Mouse (Mus musculus): ENCODE data around the gene Polr3gl.

Gene Polr3gl

DNA sequence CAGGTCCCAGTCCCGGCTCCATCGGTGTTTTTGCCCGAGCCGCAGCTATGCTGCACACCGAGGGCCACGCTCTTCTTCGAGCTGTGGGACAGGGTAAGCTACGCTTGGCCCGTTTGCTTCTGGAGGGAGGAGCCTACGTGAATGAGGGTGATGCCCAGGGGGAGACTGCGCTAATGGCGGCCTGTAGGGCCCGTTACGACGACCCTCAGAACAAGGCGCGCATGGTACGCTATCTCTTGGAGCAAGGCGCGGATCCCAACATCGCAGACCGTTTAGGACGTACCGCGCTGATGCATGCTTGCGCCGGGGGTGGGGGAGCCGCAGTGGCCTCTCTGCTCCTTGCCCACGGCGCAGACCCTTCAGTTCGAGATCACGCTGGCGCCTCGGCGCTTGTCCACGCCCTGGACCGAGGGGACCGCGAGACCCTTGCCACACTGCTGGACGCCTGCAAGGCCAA is 3.5 kb upstream of the Polr3gl start:
- no peak for DNase-seq

DNA sequence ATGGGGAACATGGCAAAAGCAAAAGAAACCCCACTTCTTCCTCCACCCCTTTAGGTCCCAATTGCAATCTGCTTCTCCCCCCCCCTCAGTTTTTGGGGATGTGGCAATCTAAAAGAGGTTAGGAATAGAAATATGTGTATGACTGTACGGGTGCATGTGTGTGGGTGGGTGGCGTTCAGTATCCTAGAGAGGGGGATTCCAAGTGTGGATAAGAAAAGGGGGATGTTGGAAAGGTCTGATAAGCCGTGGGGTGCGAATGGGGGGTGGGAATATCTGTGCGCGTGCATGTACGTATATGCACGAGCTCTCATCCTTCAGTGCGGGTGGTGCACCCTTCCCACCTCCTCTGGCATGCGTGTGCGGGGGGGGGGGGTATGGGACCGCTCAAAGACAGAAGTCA is 2.9 kb upstream of the Polr3gl start:
- DNase-seq: no peak

DNA sequence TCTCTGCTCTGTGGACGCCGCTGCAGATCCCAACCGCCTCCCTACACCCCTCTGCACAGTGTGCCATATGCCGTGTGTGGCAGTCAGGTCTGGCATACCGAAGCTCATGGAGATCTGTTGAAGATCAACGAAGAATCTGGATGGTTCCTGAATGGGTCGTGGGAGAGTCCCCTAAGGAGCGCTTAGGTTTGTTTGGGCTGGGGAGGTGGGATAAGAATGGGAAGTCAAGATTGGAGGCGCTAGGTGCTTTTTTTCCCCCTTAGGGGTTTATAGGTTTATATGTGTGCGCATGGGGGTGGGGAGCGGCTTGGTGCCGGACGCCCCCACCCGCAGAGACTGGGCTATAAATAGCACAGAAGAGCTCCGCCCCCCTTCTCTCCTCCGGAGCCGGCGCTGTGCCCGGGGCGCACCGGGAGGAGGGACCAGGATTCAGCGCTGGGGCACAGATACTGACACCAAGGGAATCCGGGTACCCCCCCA is 2.3 kb upstream of the Polr3gl start, which contains the start of gene Ankrd34a:
Gene Ankrd34a (plus strand): TSS at position 409 of the 480 bp plus-strand sequence.
- no peak for DNase-seq

DNA sequence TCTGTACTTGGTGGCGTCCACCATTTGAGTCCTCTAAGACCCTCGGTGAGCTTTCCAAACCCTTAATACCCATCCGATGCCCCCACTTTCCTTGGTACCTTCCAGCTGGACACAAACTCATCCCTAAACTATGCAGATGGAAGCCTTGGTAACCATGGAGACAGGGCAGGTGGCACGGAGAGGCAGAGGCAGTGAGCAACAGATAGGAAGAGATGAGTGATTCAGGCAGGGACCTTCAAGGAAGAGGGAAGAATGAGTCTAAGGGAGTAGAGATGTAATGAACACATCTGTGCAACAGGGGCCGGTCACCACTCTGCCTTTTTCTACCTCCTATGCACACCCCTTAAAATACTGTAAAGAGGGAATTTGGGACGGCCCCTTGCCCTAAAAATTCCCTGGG is 1.7 kb upstream of the Polr3gl start:
- no peak for DNase-seq

DNA sequence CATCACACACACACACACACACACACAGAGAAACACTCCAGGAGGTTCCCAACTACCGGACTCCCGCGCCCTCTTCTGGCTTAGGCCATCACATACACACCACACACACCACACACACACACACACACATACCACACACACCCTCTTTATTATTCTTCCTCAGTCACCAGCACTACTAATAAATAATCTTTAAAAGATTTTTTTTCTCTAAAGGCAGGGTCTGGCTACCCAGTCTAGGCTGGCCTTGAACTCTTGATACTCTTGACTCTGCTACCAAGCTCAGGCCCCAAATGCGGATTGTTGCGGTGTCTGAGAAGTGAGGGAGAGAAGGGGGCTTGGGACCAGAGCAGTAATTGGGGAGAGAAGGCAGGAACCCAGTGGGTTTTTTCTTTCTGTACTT is 870 bp upstream of the Polr3gl start:
- DNase-seq: no peak

DNA sequence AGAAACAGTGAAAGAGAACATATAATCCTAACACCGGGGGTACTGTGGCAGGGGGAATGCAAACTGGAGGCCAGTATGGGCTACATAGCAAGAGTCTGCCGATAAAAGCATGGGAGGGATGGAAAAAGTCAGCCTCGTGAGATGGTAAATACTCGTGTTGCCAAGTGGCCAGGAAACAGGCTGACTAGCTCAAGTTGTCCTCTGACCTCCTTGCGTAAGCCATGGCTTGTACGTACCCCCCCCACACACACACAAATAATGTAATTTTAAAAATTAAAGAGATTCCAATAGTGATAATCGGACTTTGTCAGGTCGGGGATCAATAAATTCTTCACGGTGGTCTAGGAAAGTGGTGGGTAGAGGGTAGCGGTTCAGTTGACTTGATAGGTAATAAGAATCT is 607 bp downstream of the Polr3gl start:
- no peak for DNase-seq

DNA sequence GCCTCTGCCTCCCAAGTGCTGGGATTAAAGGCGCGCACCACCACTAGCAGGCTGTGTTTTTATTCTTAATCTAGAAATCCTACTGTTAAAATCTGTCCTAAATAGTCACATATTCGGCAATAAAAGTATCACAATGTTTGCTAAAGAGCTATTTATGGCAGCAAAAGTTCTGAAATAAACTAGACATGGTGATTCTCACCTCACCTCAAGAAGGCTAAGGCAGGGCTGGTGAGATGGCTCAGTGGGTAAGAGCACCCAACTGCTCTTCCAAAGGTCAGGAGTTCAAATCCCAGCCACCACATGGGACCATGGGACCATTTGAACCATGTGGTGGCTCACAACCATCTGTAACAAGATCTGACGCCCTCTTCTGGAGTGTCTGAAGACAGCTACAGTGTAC is 3.3 kb downstream of the Polr3gl start:
- DNase-seq: no peak

DNA sequence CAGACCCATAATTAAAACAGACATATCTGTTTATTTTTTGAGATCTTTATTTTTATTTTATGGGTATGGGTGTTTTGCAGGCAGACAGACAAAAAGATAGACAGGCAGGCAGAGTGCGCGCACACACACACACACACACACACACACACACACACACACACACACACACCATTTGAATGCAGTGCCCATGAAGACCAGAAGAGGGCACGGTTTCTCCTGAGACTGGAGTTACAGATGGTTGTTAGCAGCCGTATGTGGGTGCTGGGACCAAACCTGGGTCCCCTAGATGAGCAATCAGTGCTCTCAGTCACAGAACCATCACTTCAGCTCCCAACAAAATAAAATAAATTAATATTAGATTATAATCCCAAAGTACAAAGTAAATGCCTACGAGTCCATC is 10.6 kb downstream of the Polr3gl start:
- DNase-seq: no peak

DNA sequence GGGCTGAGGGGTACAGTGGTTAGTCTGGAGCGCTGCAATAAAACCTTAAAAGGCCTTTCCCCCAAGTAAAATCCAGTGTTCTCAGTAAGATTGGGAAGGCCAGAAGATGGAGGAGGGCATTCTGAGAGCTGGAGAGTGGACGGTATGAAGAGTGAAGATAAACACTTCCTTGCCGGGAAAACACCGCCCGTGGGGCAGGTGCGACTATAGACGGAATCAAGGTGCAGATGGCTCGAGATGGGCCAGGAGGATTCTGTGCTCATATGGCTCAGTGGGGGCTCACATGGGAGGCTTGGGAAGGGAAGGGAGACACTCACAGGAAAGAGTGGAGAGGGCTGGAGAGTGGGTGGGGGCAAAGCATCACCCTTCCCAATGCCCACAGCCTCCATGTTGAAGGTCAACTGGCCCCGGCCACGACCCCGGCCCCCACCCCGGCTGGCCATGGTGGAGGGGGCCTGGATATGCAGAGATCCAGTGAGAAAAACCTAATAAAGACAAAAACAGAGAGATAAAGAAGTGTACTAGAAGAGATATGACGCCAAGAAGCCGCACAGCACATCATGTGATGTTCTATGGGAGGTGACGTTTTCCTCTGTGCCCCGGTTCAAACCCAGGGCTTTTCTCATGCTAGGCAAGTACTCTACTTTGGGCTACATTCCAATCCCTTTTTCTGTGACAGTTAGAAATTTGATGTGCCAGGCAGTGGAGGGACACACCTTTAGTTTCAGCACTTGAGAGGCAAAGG is 12.0 kb downstream of the Polr3gl start:
- no peak for DNase-seq

DNA sequence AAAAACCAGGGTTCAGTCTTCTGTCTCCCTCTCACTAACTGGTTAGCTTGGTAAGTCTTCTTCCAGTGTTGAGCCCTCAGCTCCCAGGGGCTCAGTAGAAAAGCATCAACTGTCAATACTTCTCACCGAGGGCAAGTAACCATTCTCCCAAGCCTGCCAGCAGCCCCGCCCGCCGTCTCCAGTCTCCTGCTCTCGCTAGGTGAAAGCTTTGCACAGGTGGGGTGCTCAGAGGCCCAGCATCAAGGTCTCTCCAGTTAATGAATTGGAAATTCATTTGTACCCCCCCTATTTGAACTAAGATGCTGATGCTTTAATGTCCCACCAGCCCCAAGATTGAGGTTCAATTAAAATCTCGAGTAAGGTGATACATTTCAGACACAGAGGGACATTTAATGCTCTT is 12.8 kb downstream of the Polr3gl start:
- no peak for DNase-seq

DNA sequence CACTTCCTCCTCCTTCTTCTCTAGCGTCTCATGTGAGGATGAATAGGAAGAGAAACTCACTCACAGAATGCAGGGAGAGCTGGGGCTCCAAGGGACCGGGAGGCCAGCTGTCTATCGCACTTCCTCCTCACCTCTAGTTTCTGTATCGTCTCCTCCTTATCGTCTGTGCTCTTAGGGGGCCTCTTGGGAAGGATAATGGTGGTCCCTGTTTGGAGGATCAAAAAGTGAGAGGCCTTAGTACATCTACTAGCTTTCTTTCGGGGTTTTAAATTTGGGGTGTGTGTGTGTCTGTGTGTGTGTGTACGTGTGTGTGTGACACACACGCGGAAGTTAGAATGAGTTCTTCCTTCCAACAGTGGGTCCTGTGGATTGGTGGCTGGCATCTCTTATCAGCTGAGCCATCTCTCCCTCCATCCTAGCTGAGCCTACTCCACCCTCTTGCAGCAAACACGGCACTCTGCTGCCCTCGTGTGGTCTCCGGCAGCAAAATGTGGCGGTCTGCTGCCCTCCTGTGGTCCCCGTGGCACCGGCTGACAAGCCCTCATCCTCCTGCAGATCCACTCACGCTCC is 14.0 kb downstream of the Polr3gl start:
- DNase-seq: peak; percentile 76 to 80

DNA sequence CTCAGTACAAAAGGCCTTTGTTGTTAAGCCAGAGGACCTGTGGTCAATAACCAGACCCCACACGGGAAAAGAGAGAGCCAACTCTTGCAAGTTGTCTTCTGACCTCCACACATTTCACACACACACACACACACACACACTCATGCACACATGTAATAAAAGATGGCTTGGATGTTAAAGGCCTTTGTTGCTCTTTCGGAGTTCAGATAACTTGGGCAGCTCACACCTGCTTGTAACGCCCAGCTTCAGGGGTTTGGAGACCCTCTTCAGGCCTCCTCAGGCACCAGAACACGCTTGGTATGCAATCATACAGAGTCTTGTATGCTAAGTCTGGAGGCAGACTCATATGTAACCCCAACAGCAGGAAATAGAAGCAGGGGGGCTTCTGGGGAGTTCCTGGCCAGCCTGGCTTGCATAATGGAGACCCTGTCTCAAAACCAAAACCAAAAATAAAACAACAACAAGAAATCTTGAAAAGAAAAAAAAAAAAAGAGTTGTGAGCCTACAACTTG is 14.7 kb downstream of the Polr3gl start:
- DNase-seq: no peak

DNA sequence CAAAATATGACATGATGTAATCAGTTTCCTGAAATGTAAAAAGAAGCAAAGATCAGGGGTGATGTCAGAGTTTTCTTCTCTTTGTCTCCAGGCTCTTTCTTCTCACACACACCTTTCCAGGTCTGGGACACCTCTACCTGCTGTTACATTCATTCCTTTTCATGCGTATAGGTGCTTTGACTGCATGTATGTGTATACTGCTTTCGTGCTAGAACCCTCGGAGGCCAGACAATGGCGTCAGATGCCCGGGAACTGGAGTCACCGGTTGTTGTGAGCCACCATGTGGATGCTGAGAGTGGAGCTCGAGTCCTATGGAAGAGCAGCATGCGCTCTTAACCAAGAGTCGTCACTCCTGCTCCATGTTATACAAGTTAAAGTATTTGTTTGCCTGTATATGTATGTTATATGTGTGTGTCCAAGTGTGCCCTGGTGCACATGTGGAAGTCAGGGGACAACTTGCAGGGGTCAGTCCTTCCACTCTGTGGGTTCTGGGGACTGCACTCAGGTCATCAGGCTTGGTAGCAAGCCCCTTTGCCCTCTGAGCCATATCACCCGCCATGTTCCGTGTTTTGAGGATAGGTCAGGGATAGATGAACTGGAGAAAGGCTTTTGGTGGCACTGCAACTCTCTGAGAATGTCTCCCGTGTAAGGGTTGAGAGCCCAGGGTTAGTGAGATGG is 15.3 kb downstream of the Polr3gl start:
- DNase-seq: no peak

DNA sequence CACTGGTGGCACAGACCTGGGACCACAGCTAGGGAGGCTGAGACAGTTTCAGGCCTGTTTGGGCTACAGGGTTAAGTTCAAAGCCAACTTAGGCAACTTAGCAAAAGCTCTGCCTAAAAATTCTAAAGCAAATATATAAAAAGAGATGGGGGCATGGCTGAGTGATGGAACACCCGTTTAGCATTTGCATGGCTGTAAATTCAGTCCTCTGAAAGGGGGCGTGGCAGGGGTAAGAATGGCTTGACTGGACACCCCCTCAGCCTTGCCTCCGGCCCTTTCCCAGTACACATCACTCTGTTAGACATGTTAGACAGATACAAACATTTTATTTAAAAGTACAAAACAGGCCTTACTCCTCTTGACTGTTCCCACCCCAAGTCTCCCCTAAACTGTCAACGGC is 16.4 kb downstream of the Polr3gl start:
- no peak for DNase-seq

DNA sequence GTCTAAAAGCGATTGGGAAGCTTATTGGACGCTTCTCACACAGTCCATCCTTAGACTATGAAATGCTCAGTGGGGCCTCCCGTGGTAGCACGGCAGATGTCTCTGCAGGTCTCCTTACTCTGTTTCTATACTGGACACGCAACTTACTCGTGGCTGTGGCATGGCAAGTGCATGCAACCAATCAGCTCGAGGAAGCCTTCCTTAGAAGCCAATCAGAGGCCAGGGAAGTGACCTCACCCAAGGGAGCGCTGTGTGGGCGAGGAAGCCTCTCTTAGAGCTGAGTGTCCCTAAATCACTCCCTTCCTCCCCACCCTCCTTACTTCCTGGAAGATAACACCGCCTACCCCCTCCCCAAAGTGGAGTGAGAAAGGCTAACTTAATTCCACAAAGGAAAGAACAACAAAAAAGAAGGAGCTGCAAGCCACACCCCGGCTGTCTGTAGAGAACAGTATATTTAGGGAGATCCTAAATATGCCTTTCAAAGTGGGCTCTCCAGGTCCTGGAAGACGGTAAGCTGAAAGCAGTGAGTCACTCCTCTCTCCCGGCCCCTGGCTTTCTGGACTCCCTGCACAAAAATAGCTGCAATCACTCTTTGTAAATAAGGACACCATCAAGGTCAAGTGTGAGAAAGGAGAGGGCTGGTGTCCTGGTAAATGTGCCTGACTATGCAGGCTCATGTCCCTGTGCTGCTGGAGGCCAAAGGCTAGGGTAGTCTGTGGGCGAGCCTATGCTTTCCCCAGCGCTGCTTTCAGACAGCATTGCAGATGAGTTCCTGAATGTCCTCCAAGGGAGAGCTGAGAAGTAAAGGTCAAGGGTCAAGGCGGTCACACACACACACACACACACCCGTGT is 17.1 kb downstream of the Polr3gl start, which contains the start of gene Gm16253:
Gene Gm16253 (plus strand): TSS at position 295 of the 852 bp plus-strand sequence.
- DNase-seq: peak; percentile 75 to 88

DNA sequence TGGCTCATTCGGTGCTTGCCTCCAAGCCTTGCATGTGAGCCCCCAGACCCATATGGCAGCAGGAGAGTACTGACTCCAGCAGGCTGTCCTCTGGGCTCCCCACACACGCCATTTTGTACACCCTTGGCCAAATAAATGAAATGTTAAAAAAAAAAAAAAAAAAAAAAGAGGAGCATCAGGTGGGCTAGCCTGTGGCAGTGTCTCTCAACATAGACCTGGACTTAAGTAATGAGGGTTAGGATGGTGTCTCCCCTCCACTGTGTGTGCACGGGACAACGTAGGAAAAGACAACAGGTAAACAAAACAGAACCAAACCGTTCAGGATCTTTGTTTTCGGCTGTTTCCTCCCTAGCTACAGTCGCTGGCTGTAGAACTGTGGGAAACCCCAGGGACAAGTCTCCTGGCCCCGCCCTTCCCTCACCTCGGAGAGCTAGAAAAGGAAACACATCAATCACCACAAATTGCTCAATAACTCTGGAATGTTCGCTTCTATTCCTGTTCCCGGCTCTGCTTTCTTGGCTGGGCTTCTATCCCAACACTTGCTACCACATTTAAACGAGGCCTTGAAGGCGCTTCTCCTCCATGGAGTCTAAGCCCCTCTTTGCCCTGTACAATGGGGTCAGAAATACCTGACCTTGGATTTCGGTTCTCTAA is 17.8 kb downstream of the Polr3gl start:
- DNase-seq: no peak

DNA sequence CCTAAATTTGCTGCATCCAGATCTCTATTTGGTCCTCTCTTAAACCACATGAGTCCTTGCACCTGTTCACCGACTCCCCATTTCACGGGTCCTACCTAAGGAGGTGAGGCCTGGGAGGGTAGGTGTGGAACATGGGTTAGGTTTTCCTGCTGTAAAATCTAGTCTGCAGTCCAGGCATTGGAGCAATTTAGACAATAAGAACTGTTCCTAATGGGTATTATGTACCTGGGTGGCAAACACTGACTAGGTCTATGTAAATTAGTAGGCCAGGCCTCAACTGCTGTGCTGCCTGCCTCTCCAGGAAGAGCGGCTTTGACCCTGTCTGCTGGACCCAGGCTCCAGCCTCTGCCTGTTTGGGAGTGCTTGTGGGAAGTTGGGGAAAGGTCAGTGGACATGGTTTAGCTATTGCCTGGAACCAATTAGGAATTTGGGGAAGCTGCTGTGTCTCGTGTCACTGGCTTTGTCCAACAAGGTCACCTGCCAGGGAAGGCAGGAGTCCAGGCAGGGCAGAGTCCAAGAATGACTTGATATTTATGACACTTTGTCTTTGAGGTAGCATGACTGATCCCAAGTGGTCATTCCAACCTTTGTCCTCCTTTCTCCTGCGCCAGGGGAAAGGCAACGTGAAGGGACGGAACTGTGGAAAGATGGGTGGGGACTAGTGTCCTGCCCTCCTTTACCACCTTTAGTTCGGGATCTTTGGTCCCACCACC is 18.6 kb downstream of the Polr3gl start:
- DNase-seq: no peak

DNA sequence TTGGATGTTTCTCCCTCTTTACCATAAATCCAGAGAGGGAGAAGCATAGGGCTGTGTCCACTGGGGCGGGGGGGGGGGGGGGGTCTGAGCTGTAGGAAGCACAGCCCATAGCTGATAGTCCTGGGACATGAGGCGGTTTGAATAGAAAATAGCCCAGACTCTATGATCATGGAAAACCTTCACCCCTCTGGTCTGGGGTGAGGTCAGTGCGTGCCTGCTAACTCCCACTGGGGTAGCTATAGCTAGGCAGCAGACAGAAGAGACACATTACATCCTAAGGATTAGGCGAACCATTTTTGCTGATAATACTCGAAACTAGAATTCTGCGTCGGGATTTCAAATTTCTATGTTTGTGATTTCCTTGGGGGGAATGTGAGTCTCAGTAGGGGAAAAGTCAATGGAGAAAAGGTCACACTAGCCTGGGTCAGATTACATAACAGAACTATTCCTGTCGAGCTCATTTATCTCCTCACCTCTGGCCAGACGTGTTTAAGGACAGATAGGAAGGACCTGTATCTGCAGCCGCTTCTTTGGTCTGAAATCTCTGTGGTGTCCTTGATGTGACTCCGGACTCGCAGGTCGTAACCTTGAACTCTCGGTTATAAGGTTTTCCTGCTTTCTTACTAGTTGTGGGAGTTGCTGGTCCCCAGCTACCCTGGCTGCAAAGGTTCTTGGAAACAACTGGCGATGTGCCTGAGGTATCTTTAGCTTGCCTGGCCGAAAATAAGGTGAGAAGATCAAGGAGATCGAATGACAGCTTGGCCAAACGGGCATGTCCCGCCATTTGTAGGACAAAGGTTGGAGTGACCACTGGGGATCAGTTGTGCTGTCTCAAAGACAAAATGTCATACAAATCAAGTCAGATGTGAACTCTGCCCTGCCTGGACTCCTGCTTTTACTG is 20.1 kb downstream of the Polr3gl start:
- no peak for DNase-seq

DNA sequence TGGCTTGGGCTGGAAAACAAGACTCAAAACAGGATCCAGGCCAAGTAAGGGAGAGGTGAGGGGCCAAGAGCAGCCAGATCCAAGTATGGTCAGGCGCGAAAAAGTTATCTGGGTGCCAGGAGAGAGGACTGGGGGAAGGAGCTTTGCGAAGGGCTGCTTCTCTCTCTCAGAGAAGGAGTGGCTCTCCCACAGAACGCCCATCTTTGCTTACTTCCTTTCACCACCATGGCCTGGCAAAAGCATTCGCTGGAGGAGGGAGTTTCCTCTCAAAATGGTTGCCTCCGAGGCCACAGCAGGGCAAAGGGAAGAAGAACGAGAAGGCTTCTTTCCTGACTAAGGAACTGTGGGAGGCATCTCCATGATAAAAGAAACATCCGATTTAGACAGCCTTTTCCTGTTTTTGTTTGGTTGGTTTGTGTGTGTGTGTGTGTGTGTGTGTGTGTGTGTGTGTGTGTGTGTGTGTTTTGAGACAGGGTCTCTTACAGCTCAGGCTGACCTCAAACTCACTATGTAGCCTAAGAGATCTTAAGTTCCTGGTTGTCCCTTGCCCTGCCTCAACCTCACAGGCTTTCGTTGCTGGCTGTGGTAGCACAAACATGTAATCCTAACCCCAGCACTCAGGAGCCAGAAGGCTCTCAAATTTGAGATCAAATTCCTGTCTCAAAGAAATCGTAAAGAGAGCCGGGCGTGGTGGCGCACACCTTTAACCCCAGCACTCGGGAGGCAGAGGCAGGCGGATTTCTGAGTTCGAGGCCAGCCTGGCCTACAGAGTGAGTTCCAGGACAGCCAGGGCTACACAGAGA is 21.9 kb downstream of the Polr3gl start:
- DNase-seq: no peak

Data from thymus, adult 18-20 months (tissue).